Mouse (Mus musculus) stomach, postnatal 0 days (tissue): ENCODE measurements around the gene Xylt1.

Experiments
- CTCF ChIP-seq: IDR thresholded peaks from 2 replicates; pipeline ENCODE4 v1.5.1; 2016; ENCODE audit warnings: antibody characterized with exemption, low read depth, mild to moderate bottlenecking, moderate library complexity
- EP300 ChIP-seq: optimal IDR thresholded peaks from 2 replicates; pipeline ENCODE3; 2016; ENCODE audit warnings: antibody characterized with exemption

DNA sequence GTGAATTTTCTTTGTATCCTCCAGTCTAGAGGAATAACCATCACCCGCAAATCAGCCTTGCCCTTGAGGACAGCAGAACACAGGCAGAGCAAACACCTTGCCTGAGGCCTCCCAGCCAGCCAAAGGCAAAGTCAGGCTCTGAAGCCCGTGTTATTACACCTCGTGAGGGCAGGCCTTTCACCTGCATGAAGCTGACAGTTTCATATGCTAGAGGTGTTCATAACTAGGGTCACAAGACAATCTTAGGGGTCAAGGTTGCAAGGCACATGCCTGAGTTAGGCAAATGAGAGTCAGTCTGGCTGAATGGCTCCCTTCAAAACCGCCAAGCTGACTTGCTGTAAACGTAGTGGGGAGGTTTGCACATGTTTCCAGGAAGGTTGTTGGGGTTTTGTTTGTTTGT is 186.5 kb downstream of the Xylt1 start:
- TF ChIP-seq CTCF = no peak
- TF ChIP-seq EP300 = no peak
